Mouse (Mus musculus) stomach, embryonic 14.5 days (tissue): Measurements from ENCODE around the gene Ifna11. TPM values are rescaled to one million over a fixed set of nuclear protein-coding genes. Genes with fewer than 3 reads are reported as not detected.
"Not testable (repeated sequence)": the region's sequence is repeated elsewhere in the genome, so short reads cannot be mapped to it uniquely, and the experiment has no call there.

Experiments used
- ATAC-seq: fragments of 200-750 bp; cut with Nextera tagmentation; 2 replicates; pipeline ENCODE4 v1.8.0; 2017; ENCODE audit warnings: low read depth, moderate TSS enrichment; ENCODE audit not compliant: insufficient number of reproducible peaks, insufficient read depth, low FRiP score
- H3K27ac ChIP-seq: fragments of 300-500 bp; sonication (generic); 2 replicates; pipeline ENCODE4 v1.5.1; 2014; ENCODE audit warnings: mild to moderate bottlenecking, low read length, moderate library complexity, mixed read lengths
- H3K27me3 ChIP-seq: fragments of 300-500 bp; sonication (generic); 2 replicates; pipeline ENCODE4 v1.6.1; 2014; ENCODE audit warnings: low read length, control low read depth, mixed read lengths; ENCODE audit not compliant: control insufficient read depth, insufficient read depth
- H3K36me3 ChIP-seq: fragments of 300-500 bp; sonication (generic); 2 replicates; pipeline ENCODE4 v1.6.1; 2014; ENCODE audit warnings: mild to moderate bottlenecking, control low read depth, low read length, moderate library complexity, mixed read lengths; ENCODE audit not compliant: control insufficient read depth, insufficient read depth
- H3K4me1 ChIP-seq: fragments of 300-500 bp; sonication (generic); 2 replicates; pipeline ENCODE4 v1.6.1; 2014; ENCODE audit warnings: low read length, control low read depth, mixed read lengths; ENCODE audit not compliant: control insufficient read depth, insufficient read depth
- H3K4me2 ChIP-seq: fragments of 300-500 bp; sonication (generic); replicated peaks from 2 replicates; pipeline ENCODE4 v1.6.1; 2014; ENCODE audit warnings: low read depth, low read length, control low read depth
- H3K4me3 ChIP-seq: fragments of 300-500 bp; sonication (generic); 2 replicates; pipeline ENCODE4 v1.5.1; 2014; ENCODE audit warnings: low read depth, low read length, control low read depth
- H3K9ac ChIP-seq: fragments of 300-500 bp; sonication (generic); replicated peaks from 2 replicates; pipeline ENCODE4 v1.6.1; 2014; ENCODE audit warnings: low read depth, mild to moderate bottlenecking, control low read depth, low read length, moderate library complexity, mixed read lengths
- H3K9me3 ChIP-seq: fragments of 300-500 bp; sonication (generic); 2 replicates; pipeline ENCODE4 v1.6.1; 2016; ENCODE audit warnings: low read depth, low read length, control low read depth; ENCODE audit not compliant: control insufficient read depth
- WGBS: fragments of 180-500 bp; shearing (Covaris S2); extraction: QIAGEN DNeasy Blood & Tissue Kit; methylation state at CpG from one replicate; pipeline ENCODE4 v1.1.7; 2014; 5-methylcytosine and 5-hydroxymethylcytosine counted together
- polyA plus RNA-seq: library from polyadenylated mRNA; unstranded; fragments of >200 nt; fragmentation: Nextera tagmentation; extraction: Ambion mirVana; gene quantifications from 2 replicates; pipeline ENCODE4 v1.2.1, GENCODE M21; 2014

The Ifna11 gene
- polyA plus RNA-seq, 1 experiment from 2014 or later: not detected

GRCm38 (mm10) chr4:88791250-88791649, 28.5 kb upstream of the Ifna11 start, which contains the start of gene Gm13278:
Gene Gm13278, plus strand, starts transcription at chr4:88791550.
- not testable (repeated sequence) for H3K4me1 ChIP-seq, H3K27ac ChIP-seq, H3K4me3 ChIP-seq, ATAC-seq, H3K36me3 ChIP-seq, H3K9ac ChIP-seq, H3K9me3 ChIP-seq, H3K4me2 ChIP-seq, H3K27me3 ChIP-seq
- no CpG with 5 or more reads among the region's 28 CpGs for WGBS

- H3K27me3 ChIP-seq, ATAC-seq, H3K4me3 ChIP-seq, H3K27ac ChIP-seq, H3K4me1 ChIP-seq, H3K36me3 ChIP-seq, H3K4me2 ChIP-seq, H3K9ac ChIP-seq, H3K9me3 ChIP-seq: not testable (repeated sequence)
- WGBS: 0% methylated on average over 6 of the region's 52 CpGs
Measured at GRCm38 (mm10) chr4:88793936-88794675, 25.7 kb upstream of the Ifna11 start, which contains the start of gene Gm13275. Gene Gm13275, plus strand, starts transcription at chr4:88794487.

GRCm38 (mm10) chr4:88797097-88797496, 22.7 kb upstream of the Ifna11 start, which contains the start of gene Gm13279:
Gene Gm13279, plus strand, starts transcription at chr4:88797397.
- not testable (repeated sequence) for H3K4me2 ChIP-seq, H3K27ac ChIP-seq, H3K9ac ChIP-seq, H3K4me3 ChIP-seq, H3K36me3 ChIP-seq, H3K27me3 ChIP-seq, H3K9me3 ChIP-seq, H3K4me1 ChIP-seq, ATAC-seq
- WGBS: no CpG with 5 or more reads among the region's 28 CpGs

- H3K4me1 ChIP-seq, H3K4me2 ChIP-seq, H3K36me3 ChIP-seq, H3K27ac ChIP-seq, ATAC-seq, H3K9me3 ChIP-seq, H3K4me3 ChIP-seq, H3K9ac ChIP-seq, H3K27me3 ChIP-seq: not testable (repeated sequence)
- WGBS: 25% methylated on average over 1 of the region's 7 CpGs
Measured at GRCm38 (mm10) chr4:88799365-88799764, 20.4 kb upstream of the Ifna11 start, which contains the start of gene Gm13285. Gene Gm13285, plus strand, starts transcription at chr4:88799665.

- H3K4me3 ChIP-seq, H3K9ac ChIP-seq, H3K27ac ChIP-seq, H3K27me3 ChIP-seq, H3K36me3 ChIP-seq, H3K4me2 ChIP-seq, ATAC-seq, H3K4me1 ChIP-seq, H3K9me3 ChIP-seq: not testable (repeated sequence)
- WGBS: no CpG with 5 or more reads among the region's 29 CpGs
Measured at GRCm38 (mm10) chr4:88802954-88803353, 16.8 kb upstream of the Ifna11 start, which contains the start of gene Gm13287. Gene Gm13287, plus strand, starts transcription at chr4:88803254.

GRCm38 (mm10) chr4:88805231-88805630, 14.5 kb upstream of the Ifna11 start, which contains the start of gene Gm13288:
Gene Gm13288, plus strand, starts transcription at chr4:88805531.
- H3K9me3 ChIP-seq, H3K4me2 ChIP-seq, ATAC-seq, H3K27me3 ChIP-seq, H3K9ac ChIP-seq, H3K4me1 ChIP-seq, H3K4me3 ChIP-seq, H3K27ac ChIP-seq, H3K36me3 ChIP-seq: not testable (repeated sequence)
- no CpG with 5 or more reads among the region's 8 CpGs for WGBS

- not testable (repeated sequence) for H3K4me2 ChIP-seq, H3K4me1 ChIP-seq, H3K9ac ChIP-seq, H3K9me3 ChIP-seq, H3K36me3 ChIP-seq, H3K27me3 ChIP-seq, ATAC-seq, H3K27ac ChIP-seq, H3K4me3 ChIP-seq
- no CpG with 5 or more reads among the region's 34 CpGs for WGBS
Measured at GRCm38 (mm10) chr4:88805761-88806160, 14.0 kb upstream of the Ifna11 start.

- no peak for ATAC-seq
Measured at GRCm38 (mm10) chr4:88815928-88816327, 3.8 kb upstream of the Ifna11 start, which contains the start of gene Ifna7. Gene Ifna7, plus strand, starts transcription at chr4:88816228.

More at GRCm38 (mm10) chr4:88815928-88816327, 3.8 kb upstream of the Ifna11 start, which contains the start of gene Ifna7:
- 52% methylated on average over 3 of the region's 3 CpGs for WGBS
- Histone ChIP-seq H3K36me3 (no peaks in the 10 kb centered on the region), H3K27me3 (no peaks in the 10 kb centered on the region; the same call in 1 of the 2 replicates), H3K27ac (no peak within 1 kb of the TSS), H3K4me1 (no peaks in the 10 kb centered on the region), H3K4me3 (no peak within 1 kb of the TSS), H3K4me2 (no peak within 1 kb of the TSS), H3K9ac (no peak within 1 kb of the TSS), H3K9me3 (no peaks in the 10 kb centered on the region)
